Mouse (Mus musculus): ENCODE results near the gene Cald1.
A peak's percentile ranks its signal among the peaks of the same experiment; 100 is the strongest.

Gene Cald1

GRCm38 (mm10) chr6:34720447-34720846, 122.1 kb downstream of the Cald1 start:
- DNase-seq: no peak

GRCm38 (mm10) chr6:34721740-34722139, 123.4 kb downstream of the Cald1 start:
- no peak for DNase-seq

- DNase-seq: no peak
These were observed 124.4 kb downstream of the Cald1 start for GRCm38 (mm10) chr6:34722660-34723059.

- DNase-seq: no peak
These were observed 125.1 kb downstream of the Cald1 start for GRCm38 (mm10) chr6:34723250-34723904.

DNA sequence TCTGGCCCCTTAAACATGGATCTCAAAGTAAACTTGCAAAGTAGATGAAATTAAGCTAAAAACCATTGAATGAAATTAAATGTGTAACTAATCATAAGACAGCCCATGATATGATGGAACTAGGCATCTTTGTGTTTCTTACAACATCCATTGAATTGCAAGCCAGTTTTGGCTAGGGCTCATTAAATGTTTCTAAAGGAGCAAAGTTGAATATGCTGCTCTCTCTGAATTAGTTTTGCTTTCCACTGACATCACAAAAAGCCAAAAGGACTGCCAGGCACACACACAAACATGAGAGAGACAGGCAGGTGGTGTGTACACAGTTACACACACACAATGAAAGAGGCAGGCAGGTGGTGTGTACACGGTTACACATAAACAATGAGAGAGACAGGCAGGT, 127.4 kb downstream of the Cald1 start:
- DNase-seq: no peak

DNA sequence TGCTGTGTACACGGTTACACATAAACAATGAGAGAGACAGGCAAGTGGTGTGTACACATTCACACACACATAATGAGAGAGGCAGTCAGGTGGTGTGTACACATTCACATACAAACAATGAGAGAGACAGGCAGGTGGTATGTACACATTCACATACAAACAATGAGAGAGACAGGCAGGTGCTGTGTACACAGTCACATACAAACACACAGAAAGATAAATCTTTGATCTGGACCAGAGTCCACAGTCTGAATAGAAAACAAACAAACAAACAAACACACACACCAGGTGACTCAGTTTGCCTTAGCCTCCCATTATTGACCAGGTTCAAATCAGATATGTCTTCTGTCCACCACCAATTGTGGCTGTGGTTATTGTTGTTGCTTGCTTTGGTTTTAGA, 127.8 kb downstream of the Cald1 start:
- DNase-seq: no peak

DNA sequence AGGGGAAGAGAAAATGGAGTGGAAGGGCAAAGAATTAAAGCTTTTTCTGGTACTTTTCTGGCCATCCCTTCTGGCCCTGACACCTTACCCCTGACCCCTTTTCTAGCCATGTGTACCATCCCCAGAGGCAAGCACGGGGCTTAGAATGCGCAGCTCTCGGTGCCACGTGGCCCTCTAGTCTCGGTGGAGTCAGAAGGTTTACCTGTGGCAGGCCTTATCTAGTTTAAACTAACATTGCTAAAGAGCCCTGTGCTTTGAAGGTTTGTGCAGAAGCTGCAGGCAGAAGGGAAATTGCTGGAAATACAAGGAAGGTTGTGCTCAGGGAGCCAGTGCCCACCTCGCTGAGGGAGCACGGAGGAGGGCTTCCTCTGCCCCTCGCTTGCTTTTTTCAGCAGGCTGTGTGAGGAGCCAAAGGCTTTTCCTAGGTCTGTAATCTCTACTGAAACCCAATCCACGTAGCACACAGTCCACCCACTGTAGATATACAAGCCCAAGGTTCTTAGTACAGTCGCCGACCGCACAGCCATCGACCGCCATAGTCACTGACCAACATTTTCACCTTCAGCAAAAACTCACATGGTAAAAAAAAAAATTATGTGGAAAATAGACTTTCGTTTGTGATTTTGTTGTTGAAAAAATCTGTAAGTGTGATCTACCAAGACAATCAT, 129.2 kb downstream of the Cald1 start:
- no peak for DNase-seq

GRCm38 (mm10) chr6:34729449-34730151, 131.3 kb downstream of the Cald1 start:
- DNase-seq: no peak

DNA sequence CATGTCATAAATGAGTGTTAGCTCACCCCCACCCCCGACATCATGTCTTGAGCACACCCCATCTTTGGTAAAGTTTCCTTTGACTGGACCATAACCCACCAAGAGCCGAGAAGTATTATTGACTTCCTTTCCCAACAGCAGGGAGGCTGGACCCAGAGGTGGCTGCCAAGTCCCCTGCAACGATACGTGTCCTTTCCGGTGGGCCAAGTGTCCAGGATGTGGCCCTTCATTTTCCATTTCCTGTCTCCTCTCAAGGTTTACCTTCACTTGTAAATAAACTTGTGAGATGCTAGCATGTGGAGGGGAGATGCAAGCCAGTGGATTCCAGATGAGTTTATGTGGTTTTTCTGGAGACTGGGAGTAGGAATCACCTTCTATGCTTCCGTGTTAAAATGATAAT, 132.7 kb downstream of the Cald1 start:
- DNase-seq: no peak

GRCm38 (mm10) chr6:34731529-34731928, 133.2 kb downstream of the Cald1 start:
- DNase-seq: no peak

DNA sequence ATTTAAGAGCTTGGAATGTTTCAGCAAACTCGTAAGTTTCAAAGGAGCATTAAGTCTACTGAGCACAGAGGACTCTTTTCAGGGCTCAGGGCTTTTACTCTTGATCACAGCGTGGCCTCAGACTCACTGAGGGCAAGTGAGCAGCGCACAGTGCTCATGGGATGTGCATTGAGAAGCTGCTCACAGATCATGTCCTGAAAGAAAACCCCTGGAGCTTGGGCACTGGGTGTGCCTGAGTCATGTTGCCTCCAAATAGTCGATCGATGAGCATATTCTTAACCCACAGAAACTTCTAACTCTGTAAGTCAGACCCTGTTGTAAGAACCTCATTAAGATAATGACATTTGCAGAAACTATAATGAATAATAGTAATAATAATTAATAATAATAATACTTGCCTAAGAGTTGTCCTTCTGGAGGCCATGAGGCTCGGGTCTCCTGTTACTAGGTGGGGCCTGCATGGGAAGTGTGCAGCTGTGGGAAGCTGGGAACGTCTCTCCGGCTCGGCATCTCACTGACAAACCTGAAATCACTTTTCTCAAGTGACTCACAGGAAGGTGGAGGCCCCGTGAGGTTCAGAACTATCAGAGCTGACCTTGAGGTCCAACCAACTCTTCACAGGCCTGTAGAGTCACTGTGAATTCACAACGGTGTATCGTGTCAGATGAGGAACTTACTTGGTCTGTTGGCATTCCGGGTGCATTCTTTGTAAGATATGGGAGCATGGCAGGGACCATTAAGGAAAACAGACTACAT, 136.8 kb downstream of the Cald1 start:
- no peak for DNase-seq

GRCm38 (mm10) chr6:34736934-34737333, 138.6 kb downstream of the Cald1 start:
- DNase-seq: no peak

GRCm38 (mm10) chr6:34743946-34744345, 145.6 kb downstream of the Cald1 start:
- no peak for DNase-seq

GRCm38 (mm10) chr6:34747846-34748245, 149.5 kb downstream of the Cald1 start:
- no peak for DNase-seq

- DNase-seq: no peak
These were observed 150.3 kb downstream of the Cald1 start for GRCm38 (mm10) chr6:34748566-34748965.

DNA sequence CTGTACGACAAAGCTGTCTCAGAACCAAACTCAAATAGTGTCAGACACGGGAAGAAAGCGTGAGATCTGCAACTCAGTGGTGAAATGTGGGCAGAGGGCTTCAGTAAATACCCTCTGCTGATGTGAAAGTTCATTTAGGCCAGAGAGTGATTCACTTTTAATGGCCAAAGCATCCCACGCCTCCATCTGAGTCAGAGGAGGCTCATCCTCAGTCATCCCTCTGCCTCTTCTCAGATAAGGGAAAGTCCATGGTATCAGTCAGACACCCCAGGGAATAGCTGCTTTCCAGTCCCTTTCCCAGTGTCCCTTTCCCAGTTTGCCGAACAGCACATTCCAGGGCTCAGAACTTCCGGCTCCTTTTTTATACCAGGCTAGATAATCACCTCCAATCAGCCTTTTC, 151.2 kb downstream of the Cald1 start:
- DNase-seq: no peak

DNA sequence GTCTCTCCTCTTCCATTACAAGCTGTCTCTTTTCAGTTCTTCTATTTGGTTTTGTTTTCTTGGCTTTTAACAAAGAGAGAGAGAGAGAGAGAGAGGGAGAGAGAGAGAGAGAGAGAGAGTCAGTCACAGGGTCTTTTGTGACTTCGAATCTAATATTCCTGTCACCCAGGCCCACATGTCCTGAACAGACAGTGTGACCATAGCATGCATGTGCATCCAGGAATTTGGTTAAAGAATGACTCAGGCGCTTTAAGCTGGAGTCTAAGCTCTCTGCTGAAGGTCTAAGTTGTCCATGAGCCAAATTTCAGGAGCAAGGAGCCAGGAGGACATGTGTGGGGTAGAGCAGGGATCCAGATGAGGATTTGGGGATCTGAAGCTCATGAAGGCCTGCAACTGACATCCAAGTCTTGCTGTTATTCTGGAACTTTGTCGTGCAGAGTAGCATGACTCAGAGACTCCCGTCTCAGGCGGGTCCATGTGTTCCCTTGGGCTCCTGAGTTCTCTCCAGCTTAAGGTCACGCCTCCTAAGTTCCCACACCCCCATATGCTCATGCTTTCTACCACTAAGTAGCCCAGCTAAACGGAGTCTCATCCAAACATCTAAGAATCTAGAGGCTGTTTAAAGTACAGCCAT, 152.3 kb downstream of the Cald1 start:
- no peak for DNase-seq

DNA sequence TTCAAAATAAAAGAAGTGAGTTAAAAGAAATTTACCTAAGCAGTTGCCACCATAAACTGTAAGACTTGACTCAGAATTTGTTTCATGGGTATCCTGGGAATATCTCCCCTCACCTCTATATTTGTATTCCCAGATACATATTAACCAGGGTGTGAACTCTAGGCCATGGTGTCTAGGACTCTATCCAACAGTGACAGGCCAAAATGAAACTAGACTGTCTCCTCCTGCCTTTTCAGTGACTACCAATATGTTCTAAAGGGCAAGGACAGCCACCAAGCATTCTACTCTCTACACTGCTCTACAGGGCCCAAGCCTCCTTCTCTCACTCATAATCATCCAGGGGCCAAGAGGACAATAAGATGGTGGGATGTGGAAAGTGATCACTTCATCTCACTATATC, 153.3 kb downstream of the Cald1 start:
- no peak for DNase-seq

GRCm38 (mm10) chr6:34754448-34754847, 156.1 kb downstream of the Cald1 start:
- DNase-seq: peak; percentile 10

DNA sequence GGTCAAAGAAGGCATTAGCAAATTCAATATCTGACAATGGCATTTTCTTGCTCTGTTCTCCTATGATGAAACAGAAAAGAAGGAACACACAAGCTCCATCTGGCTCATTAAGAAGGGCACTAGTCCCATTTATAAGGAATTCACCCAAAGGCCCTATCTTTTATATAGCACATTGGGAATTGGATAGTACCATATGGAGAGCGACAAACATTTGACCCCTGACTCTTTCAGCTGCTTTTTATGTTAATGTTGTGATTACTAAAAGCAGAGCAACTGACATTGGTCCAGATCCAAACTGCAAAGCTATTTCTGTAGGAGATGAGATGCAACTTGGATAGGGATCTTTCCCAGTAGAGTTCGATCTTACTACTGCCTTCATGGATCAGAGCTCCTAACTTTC, 160.0 kb downstream of the Cald1 start:
- DNase-seq: no peak

DNA sequence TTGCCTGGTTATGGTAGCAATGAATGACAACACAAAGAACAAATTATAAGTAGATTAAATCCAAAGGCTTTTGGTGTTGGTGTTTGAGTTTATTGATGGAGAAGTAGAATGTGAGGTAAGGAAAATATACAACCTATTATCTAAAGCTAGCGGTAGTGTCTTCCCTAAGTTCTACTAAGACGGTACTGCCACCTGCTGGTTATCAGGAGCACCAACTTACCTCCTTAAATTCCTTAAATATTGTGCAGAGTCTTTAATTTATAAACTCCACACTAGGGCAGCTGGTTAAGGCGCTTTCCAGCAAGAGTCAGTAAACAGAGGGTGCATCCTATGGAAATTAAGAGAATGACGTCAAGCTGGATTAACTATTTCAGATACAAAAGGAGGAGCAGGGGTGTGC, 161.7 kb downstream of the Cald1 start:
- no peak for DNase-seq

GRCm38 (mm10) chr6:34765721-34766120, 167.4 kb downstream of the Cald1 start:
- no peak for DNase-seq

- DNase-seq: no peak
These were observed 171.7 kb downstream of the Cald1 start for GRCm38 (mm10) chr6:34769984-34770383.
